Mouse (Mus musculus) brain, embryonic 14.5 days (tissue): Measurements from ENCODE around the gene Bmp3.

Experiments
- CTCF ChIP-seq: fragments of 200-500 bp; IDR thresholded peaks from 2 replicates; pipeline ENCODE4 v1.5.1; 2012; ENCODE audit warnings: inconsistent platforms, mild to moderate bottlenecking, moderate library complexity, borderline replicate concordance; ENCODE audit not compliant: insufficient read depth, insufficient read length; ENCODE audit errors: extremely low read depth
- POLR2A ChIP-seq: fragments of 200-500 bp; IDR thresholded peaks from 2 replicates; pipeline ENCODE4 v1.6.1; 2012; ENCODE audit warnings: mild to moderate bottlenecking, inconsistent platforms, borderline replicate concordance; ENCODE audit not compliant: poor library complexity, insufficient read depth, insufficient read length, severe bottlenecking; ENCODE audit errors: extremely low read depth

DNA sequence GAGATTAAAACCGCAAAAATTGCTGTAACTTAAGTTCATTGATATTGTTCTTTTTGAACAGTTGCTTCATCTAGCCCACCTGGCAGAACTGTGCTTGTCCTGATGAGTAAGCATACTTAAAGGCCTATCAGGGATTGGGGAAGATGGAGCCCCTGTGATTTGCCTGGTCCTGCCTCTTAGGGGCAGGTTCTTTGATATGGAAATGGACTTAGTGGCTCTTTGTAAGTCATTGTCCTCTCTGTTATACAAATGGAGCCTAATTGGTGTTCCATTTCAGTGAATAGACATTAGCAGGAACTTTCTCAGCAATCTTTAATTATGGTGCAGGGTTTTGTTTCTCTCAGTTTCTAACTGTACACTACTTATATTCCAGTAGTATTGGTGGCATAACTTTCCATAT, 67.4 kb downstream of the Bmp3 start:
- TF ChIP-seq POLR2A (no peak), CTCF (no peak)
